Mouse (Mus musculus): ENCODE results near the gene Mcrs1. TPM values are rescaled to one million over a fixed set of nuclear protein-coding genes. Genes with fewer than 3 reads are reported as not detected.

Gene Mcrs1
- total and polyA plus RNA-seq, 3 experiments, result 124 to 131 TPM; not detected in 1

DNA sequence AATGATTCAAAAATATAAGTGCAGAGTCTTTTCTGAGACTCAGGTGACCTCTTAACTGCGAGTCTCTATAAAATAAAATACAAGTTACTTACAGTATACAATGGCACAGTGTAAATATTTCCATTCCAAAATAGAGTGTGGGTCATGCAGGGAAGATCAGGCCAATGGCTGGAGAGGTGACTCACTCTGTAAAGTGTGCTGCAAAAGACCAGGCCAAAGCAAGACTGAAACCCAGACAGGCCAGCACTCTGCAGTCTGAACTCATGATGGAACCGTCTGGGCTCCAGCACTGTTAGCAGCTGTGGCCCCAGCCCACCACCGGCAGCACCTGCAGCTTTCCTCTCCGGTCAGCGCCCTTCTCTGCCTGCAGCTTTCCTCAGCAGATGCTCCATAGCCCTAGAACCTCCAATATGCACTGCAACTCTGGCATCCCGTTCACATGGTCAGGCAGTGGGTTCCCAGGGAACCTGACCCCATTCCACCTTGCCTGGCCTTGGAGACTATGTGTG lies 3.5 kb upstream of the Mcrs1 start:
- Histone ChIP-seq H3K4me1 (ENCODE audit: control insufficient read depth in 1 of 2, insufficient read depth in 2 of 2, low read length in 2 of 2) (peaks cover 3 to 18% of the 10 kb centered on the region in 2 experiments; a peak in 3 of 4 replicates), H3K36me3 (ENCODE audit: control insufficient read depth in 1 of 2, insufficient read depth in 2 of 2, low read length in 2 of 2) (peaks cover 0 to 8% of the 10 kb centered on the region in 2 experiments; a peak in 2 of 4 replicates), H3K9ac (ENCODE audit: control insufficient read depth, low read depth, low read length, poor library complexity, severe bottlenecking) (no peak overlapping the region), H3K79me2 (ENCODE audit: control insufficient read depth, insufficient read depth, low read length, poor library complexity) (peaks cover 4% of the 10 kb centered on the region; the same call in 1 of the 2 replicates), H3K4me3 (ENCODE audit: control insufficient read depth in 1 of 2, insufficient read depth in 1 of 2, low read depth in 2 of 2, low read length in 2 of 2) (no peak overlapping the region), H3K27me3 (ENCODE audit: control insufficient read depth in 1 of 2, insufficient read depth in 2 of 2, low read length in 2 of 2) (no peaks in the 10 kb centered on the region), H3K27ac (ENCODE audit: control insufficient read depth, low read depth, low read length) (no peak overlapping the region), H3K9me3 (replicated peaks; ENCODE audit: insufficient read depth, low read length) (no peaks in the 10 kb centered on the region)
- no peak for DNase-seq (ENCODE audit: low read depth, low spot score)
- TF ChIP-seq ELF1 (IDR thresholded peaks at IDR 0.05; ENCODE audit: low read depth, low read length) (no peak), RAD21 (IDR thresholded peaks at IDR 0.05; ENCODE audit: low read depth, low read length) (no peak), SMC3 (IDR thresholded peaks at IDR 0.05; ENCODE audit: low read depth, low read length) (no peak), TAL1 (IDR thresholded peaks at IDR 0.05; ENCODE audit: low read length) (no peak), KAT2A (conservative IDR thresholded peaks at IDR 0.05; ENCODE audit: low read depth, low read length) (no peak), GABPA (IDR thresholded peaks at IDR 0.05; ENCODE audit: low read depth, low read length) (no peak)

DNA sequence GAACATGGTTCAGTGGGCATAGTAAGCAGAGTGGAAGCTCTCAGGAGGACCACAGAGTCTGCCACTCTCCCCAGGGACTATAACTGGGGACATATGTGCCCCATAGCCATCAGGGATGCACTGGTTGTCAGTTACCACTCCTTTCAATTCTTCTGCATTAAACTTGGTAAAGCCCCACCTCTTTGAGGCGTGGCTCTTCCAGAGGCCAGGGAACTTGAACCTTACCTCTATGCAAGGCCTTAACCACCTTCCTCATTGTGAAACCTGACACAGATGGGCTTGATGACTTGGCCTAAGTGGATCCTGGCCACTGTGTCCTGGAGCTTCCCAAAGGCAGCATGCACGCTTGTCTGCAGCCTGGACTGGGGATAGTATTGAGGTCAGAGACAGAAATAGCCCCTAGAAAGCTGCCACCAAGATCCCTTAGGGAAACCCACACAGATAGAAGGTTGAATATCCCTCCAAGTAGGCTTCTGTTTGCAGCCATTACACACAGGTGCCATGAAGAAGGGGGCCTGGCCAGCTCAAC lies 2.8 kb upstream of the Mcrs1 start:
- no peaks in the 10 kb centered on the region for H3K27me3 ChIP-seq (ENCODE audit: control insufficient read depth in 1 of 2, insufficient read depth in 2 of 2, low read length in 2 of 2)
- no peaks in the 10 kb centered on the region for H3K9me3 ChIP-seq (replicated peaks; ENCODE audit: insufficient read depth, low read length)
- no peak overlapping the region for H3K27ac ChIP-seq (ENCODE audit: control insufficient read depth, low read depth, low read length)
- peaks cover 0 to 5% of the 10 kb centered on the region in 2 experiments; a peak in 2 of 4 replicates for H3K36me3 ChIP-seq (ENCODE audit: control insufficient read depth in 1 of 2, insufficient read depth in 2 of 2, low read length in 2 of 2)
- peaks cover 4% of the 10 kb centered on the region; the same call in 1 of the 2 replicates for H3K79me2 ChIP-seq (ENCODE audit: control insufficient read depth, insufficient read depth, low read length, poor library complexity)
- no peak overlapping the region for H3K9ac ChIP-seq (ENCODE audit: control insufficient read depth, low read depth, low read length, poor library complexity, severe bottlenecking)
- TF ChIP-seq GATA1 (IDR thresholded peaks at IDR 0.05; ENCODE audit: low read depth, low read length) (no peak), MYB (IDR thresholded peaks at IDR 0.05; ENCODE audit: low read depth, low read length) (no peak)
- H3K4me1 ChIP-seq (ENCODE audit: control insufficient read depth in 1 of 2, insufficient read depth in 2 of 2, low read length in 2 of 2), result peaks cover 0 to 15% of the 10 kb centered on the region in 2 experiments; a peak in 2 of 4 replicates
- H3K4me3 ChIP-seq (ENCODE audit: control insufficient read depth in 1 of 2, insufficient read depth in 1 of 2, low read depth in 2 of 2, low read length in 2 of 2), result no peak overlapping the region
- DNase-seq (ENCODE audit: low read depth, low spot score), result peak; percentile 36

DNA sequence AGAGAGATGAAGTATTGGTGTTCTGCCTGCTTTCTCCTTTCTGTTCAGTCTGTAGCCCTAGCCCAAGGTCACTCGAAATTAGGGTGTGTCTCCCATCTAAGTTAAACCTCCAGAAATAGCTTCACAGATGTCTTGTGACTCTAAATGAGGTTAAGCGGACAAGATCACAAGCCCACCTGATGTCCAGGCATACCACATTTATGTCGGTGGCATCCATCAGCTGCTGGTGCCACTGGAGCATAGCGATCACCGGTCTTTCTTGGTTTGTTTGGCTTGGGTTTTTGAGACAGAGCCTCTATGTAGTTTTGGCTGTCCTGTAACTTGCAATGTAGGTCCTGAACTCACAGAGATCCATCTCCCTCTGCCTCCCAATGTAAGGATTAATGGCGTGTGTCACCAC lies 2.0 kb upstream of the Mcrs1 start:
- H3K9ac ChIP-seq (ENCODE audit: control insufficient read depth, low read depth, low read length, poor library complexity, severe bottlenecking), result no peak overlapping the region
- H3K79me2 ChIP-seq (ENCODE audit: control insufficient read depth, insufficient read depth, low read length, poor library complexity), result peaks cover 4% of the 10 kb centered on the region; the same call in 1 of the 2 replicates
- no peak overlapping the region for H3K4me3 ChIP-seq (ENCODE audit: control insufficient read depth in 1 of 2, insufficient read depth in 1 of 2, low read depth in 2 of 2, low read length in 2 of 2)
- no peak for DNase-seq (ENCODE audit: low read depth, low spot score)
- H3K4me1 ChIP-seq (ENCODE audit: control insufficient read depth in 1 of 2, insufficient read depth in 2 of 2, low read length in 2 of 2), result peaks cover 0 to 15% of the 10 kb centered on the region in 2 experiments; a peak in 2 of 4 replicates
- no peak overlapping the region for H3K27ac ChIP-seq (ENCODE audit: control insufficient read depth, low read depth, low read length)
- TF ChIP-seq USF1 (IDR thresholded peaks at IDR 0.05; ENCODE audit: low read depth, low read length) (no peak), CHD2 (IDR thresholded peaks at IDR 0.05; ENCODE audit: low read length) (no peak), UBTF (IDR thresholded peaks at IDR 0.05; ENCODE audit: borderline replicate concordance, insufficient read depth, low read depth, low read length) (no peak), USF2 (IDR thresholded peaks at IDR 0.05; ENCODE audit: borderline replicate concordance in 1 of 2, insufficient read depth in 1 of 2, low read depth in 1 of 2, low read length in 2 of 2) (no peak), TBP (IDR thresholded peaks at IDR 0.05; ENCODE audit: low read depth, low read length) (no peak), CTCF (IDR thresholded peaks at IDR 0.05 in 2 of 3, conservative IDR thresholded peaks at IDR 0.05 in 1 of 3; ENCODE audit: control insufficient read depth in 1 of 3, insufficient read depth in 1 of 3, low read depth in 2 of 3, low read length in 3 of 3, poor library complexity in 1 of 3, severe bottlenecking in 1 of 3) (no peak), CHD1 (IDR thresholded peaks at IDR 0.05; ENCODE audit: low read depth, low read length) (no peak), JUND (IDR thresholded peaks at IDR 0.05; ENCODE audit: low read depth, low read length) (no peak), MAX (IDR thresholded peaks at IDR 0.05; ENCODE audit: low read length) (no peak), POLR2AphosphoS5 (IDR thresholded peaks at IDR 0.05; ENCODE audit: borderline replicate concordance, low read depth, low read length) (no peak), ZC3H11A (IDR thresholded peaks at IDR 0.05; ENCODE audit: low read depth, low read length) (no peak), NELFE (IDR thresholded peaks at IDR 0.05; ENCODE audit: low read depth, low read length) (no peak), TCF12 (IDR thresholded peaks at IDR 0.05; ENCODE audit: low read depth, low read length) (no peak), ZNF384 (IDR thresholded peaks at IDR 0.05; ENCODE audit: low read depth, low read length) (no peak), RAD21 (IDR thresholded peaks at IDR 0.05; ENCODE audit: low read depth, low read length) (no peak), ELF1 (IDR thresholded peaks at IDR 0.05; ENCODE audit: low read depth, low read length) (no peak), EP300 (IDR thresholded peaks at IDR 0.05; ENCODE audit: low read depth in 1 of 2, low read length in 2 of 2) (no peak), NRF1 (IDR thresholded peaks at IDR 0.05; ENCODE audit: insufficient read depth, low read depth, low read length, poor library complexity, severe bottlenecking) (no peak)
- no peaks in the 10 kb centered on the region for H3K9me3 ChIP-seq (replicated peaks; ENCODE audit: insufficient read depth, low read length)
- H3K27me3 ChIP-seq (ENCODE audit: control insufficient read depth in 1 of 2, insufficient read depth in 2 of 2, low read length in 2 of 2), result no peaks in the 10 kb centered on the region
- peaks cover 0 to 5% of the 10 kb centered on the region in 2 experiments; a peak in 2 of 4 replicates for H3K36me3 ChIP-seq (ENCODE audit: control insufficient read depth in 1 of 2, insufficient read depth in 2 of 2, low read length in 2 of 2)

All from MEL (cell line).